ENCODE assay signal across 13 mouse cellular contexts in the genomic region with DNA sequence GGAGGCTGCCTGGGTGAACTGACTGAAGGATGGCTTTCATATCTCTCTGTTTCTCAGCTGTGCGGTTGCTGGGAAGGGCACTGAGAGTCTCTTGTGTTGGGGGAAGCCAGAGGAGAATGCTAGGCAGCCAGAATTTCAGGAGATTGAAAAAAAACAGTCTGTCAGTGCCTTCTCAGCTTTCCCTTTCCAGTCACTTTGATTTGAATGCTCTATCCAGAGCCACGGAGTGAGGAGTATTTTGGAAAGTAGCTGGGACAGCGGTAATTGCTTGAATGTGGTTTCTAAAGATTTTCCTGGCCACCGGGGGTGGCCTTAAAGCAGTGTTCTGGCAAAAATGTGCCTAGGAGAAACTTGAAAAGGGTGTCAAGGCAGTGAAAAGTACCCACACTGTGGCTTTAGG.
"Had no signal": no experiment of that assay in that cellular context is flagged by ENCODE, and none has a peak within 500 bp of the region (broad histone marks: within the 10 kb centered on the region; RNA-seq: fewer than 3 reads in every experiment).

No protein-coding gene starts in this region.

- H3K9me3 ChIP-seq: limb, embryonic 12.5 days; limb, embryonic 15.5 days; midbrain, embryonic 13.5 days had no signal

- H3K9ac ChIP-seq: limb, embryonic 12.5 days; limb, embryonic 15.5 days; liver, embryonic 14.5 days; liver, postnatal 0 days; lung, embryonic 14.5 days; midbrain, embryonic 13.5 days had no signal

- ATAC-seq: liver, postnatal 0 days; midbrain, embryonic 13.5 days had no signal

- DNase-seq: kidney, postnatal 10 days; kidney, postnatal 36 days; left cerebral cortex, postnatal 4 days; liver, postnatal 0 days; lung, embryonic 14.5 days; thymus, adult 18-20 months; thymus, postnatal 36 days had no signal

- H3K36me3 ChIP-seq: limb, embryonic 12.5 days; limb, embryonic 15.5 days; midbrain, embryonic 13.5 days had no signal

- H3K4me1 ChIP-seq: midbrain, embryonic 13.5 days had no signal

- H3K4me2 ChIP-seq: limb, embryonic 12.5 days; limb, embryonic 15.5 days; liver, embryonic 11.5 days; lung, embryonic 14.5 days; midbrain, embryonic 13.5 days had no signal

- H3K27ac ChIP-seq: limb, embryonic 12.5 days; limb, embryonic 15.5 days; liver, embryonic 14.5 days; macrophage; midbrain, embryonic 13.5 days had no signal

- H3K27me3 ChIP-seq: limb, embryonic 15.5 days; midbrain, embryonic 13.5 days had no signal

- H3K4me3 ChIP-seq: limb, embryonic 12.5 days; limb, embryonic 15.5 days; midbrain, embryonic 13.5 days had no signal
